Mouse (Mus musculus): ENCODE data around the gene Nkd1.

- TF ChIP-seq CTCF (IDR thresholded peaks at IDR 0.05; ENCODE audit: borderline replicate concordance, insufficient read depth, low read depth, low read length), result no peak; the same call in 1 of the 2 replicates
- TF ChIP-seq POLR2A (IDR thresholded peaks at IDR 0.05; ENCODE audit: borderline replicate concordance, insufficient read depth, low read length), result no peak
Observed at GRCm38 (mm10) chr8:88520985-88521527, at the start of gene Nkd1.
